Mouse (Mus musculus) cerebellum, adult 2 months (tissue): ENCODE data around the gene Gm14403. TPM values are rescaled to one million over a fixed set of nuclear protein-coding genes. Genes with fewer than 3 reads are reported as not detected.
"Not testable (repeated sequence)": the region's sequence is repeated elsewhere in the genome, so short reads cannot be mapped to it uniquely, and the experiment has no call there.

Experiments
- DNase-seq, 2 experiments: peaks; one replicate each; pipeline ENCODE4 v3.0.0; 2021
- H3K27ac ChIP-seq: fragments of 200-500 bp; 2 replicates; pipeline ENCODE4 v1.5.1; 2012; ENCODE audit warnings: low read length, control low read depth, inconsistent platforms; ENCODE audit not compliant: insufficient read depth
- H3K27me3 ChIP-seq: fragments of 200-500 bp; 2 replicates; pipeline ENCODE4 v1.6.1; 2012; ENCODE audit warnings: inconsistent platforms, mild to moderate bottlenecking, low read length, moderate library complexity; ENCODE audit not compliant: control insufficient read depth, insufficient read depth
- H3K4me1 ChIP-seq: fragments of 200-500 bp; 2 replicates; pipeline ENCODE4 v1.6.1; 2011; ENCODE audit warnings: low read length; ENCODE audit not compliant: control insufficient read depth, insufficient read depth
- H3K4me3 ChIP-seq: fragments of 200-500 bp; replicated peaks from 2 replicates; pipeline ENCODE3; 2011; ENCODE audit warnings: mild to moderate bottlenecking, low read depth, low read length, control low read depth; ENCODE audit not compliant: insufficient read depth
- CTCF ChIP-seq: fragments of 200-500 bp; IDR thresholded peaks from 2 replicates; pipeline ENCODE4 v1.5.1; 2011; ENCODE audit warnings: low read depth, mild to moderate bottlenecking, control low read depth, low read length, moderate library complexity, borderline replicate concordance; ENCODE audit not compliant: insufficient read depth
- POLR2A ChIP-seq: fragments of 200-500 bp; IDR thresholded peaks from 2 replicates; pipeline ENCODE4 v1.6.1; 2011; ENCODE audit warnings: low read length, control low read depth, borderline replicate concordance; ENCODE audit not compliant: insufficient read depth
- WGBS: fragments of 180-500 bp; shearing (Covaris S2); methylation state at CpG from one replicate; pipeline ENCODE4 v1.1.7; 2018; 5-methylcytosine and 5-hydroxymethylcytosine counted together
- polyA plus RNA-seq: library from polyadenylated mRNA; depleted of rRNA; stranded (reverse); fragments of >200 nt; gene quantifications from 2 replicates; pipeline ENCODE4 v1.2.3, GENCODE M21; 2012; rRNA removed

Gene Gm14403
- polyA plus RNA-seq, 1 experiment: 14.3 TPM

- not testable (repeated sequence) for DNase-seq, H3K27ac ChIP-seq, H3K4me1 ChIP-seq, H3K4me3 ChIP-seq, H3K27me3 ChIP-seq
- 83% methylated on average over 1 of the region's 1 CpGs for WGBS
These were observed 20.9 kb downstream of the Gm14403 start for GRCm38 (mm10) chr2:177518960-177519359.

- WGBS: 78% methylated on average over 8 of the region's 8 CpGs
- no peak overlapping the region for H3K27ac ChIP-seq
- no peak for DNase-seq
- no peaks in the 10 kb centered on the region for H3K4me1 ChIP-seq
- no peak overlapping the region for H3K4me3 ChIP-seq
- no peak for TF ChIP-seq CTCF
- TF ChIP-seq POLR2A: no peak
- H3K27me3 ChIP-seq: no peaks in the 10 kb centered on the region
These were observed 22.0 kb downstream of the Gm14403 start for GRCm38 (mm10) chr2:177520035-177520434.

GRCm38 (mm10) chr2:177523061-177523460 lies 25.0 kb downstream of the Gm14403 start:
- TF ChIP-seq POLR2A (no peak), CTCF (no peak)
- Histone ChIP-seq H3K27me3 (no peaks in the 10 kb centered on the region), H3K4me1 (no peaks in the 10 kb centered on the region), H3K4me3 (no peak overlapping the region), H3K27ac (no peak overlapping the region)
- DNase-seq: no peak
- 92% methylated on average over 20 of the region's 20 CpGs for WGBS

DNA sequence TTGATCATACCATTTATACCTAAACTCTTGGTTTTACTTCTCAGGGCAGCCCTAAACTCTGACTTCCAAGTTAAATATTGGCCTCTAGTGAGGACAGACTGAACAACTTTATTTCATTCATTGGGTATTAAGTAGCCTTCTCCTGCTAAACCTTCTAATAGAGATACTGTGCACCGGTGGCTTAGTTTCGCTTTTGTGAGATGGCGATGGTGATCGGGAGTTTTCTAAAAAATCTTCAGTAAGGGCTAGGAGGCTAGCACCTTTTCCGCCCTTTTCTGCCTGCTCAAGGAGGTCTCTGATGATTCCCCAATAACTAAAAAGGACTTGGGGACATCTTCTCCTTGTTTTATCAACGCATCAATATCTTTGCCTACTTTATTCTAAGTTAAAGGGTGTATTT lies 25.7 kb downstream of the Gm14403 start:
- H3K4me1 ChIP-seq, DNase-seq, H3K27ac ChIP-seq, H3K4me3 ChIP-seq, H3K27me3 ChIP-seq: not testable (repeated sequence)
- 88% methylated on average over 6 of the region's 6 CpGs for WGBS

- H3K4me3 ChIP-seq, DNase-seq, H3K27ac ChIP-seq, H3K4me1 ChIP-seq, H3K27me3 ChIP-seq: not testable (repeated sequence)
- 93% methylated on average over 16 of the region's 16 CpGs for WGBS
These were observed 26.2 kb downstream of the Gm14403 start for GRCm38 (mm10) chr2:177524171-177524570.

DNA sequence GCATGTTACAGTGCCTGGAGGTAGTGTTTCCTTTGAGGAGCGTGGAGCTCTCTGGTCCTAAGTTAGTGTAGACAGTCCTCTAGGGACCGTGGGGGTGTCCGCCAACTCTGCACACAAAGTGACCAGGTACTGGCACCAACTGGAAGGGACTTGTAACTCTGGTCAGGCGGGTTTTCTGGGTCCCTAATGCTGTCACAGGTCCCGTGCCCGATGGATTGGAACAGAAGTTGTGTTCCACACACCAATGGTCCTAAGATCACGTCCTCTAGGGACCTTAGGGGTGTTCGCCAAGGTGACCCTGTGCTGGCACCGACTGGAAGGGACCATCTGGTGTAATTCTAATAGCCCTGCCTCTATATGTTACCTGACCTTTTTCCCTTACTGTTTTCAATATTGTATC lies 37.9 kb downstream of the Gm14403 start:
- Histone ChIP-seq H3K27ac (no peak overlapping the region), H3K27me3 (no peaks in the 10 kb centered on the region), H3K4me3 (no peak overlapping the region), H3K4me1 (no peaks in the 10 kb centered on the region)
- TF ChIP-seq CTCF (no peak), POLR2A (no peak)
- DNase-seq: no peak
- WGBS: 74% methylated on average over 9 of the region's 9 CpGs

DNA sequence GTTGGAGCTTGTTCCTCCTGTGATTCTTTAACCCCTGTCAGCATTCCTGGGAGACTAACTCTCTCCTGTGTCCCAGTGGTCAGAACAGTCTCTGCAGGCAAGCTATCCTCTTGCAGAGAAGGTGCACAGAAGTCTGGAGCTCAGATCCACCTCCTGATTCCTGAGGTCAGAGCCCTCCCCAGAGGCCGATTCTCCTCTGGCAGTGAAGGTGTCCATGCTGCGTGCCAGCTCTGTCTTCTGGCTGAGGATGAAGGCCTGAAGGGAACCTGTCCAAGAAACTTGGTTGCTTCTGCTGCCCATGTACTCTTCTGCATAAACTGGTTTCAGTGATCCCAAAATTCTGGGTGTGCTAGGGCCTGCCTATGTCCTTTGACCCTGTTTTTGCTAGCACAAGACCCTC lies 39.1 kb downstream of the Gm14403 start:
- DNase-seq, H3K4me3 ChIP-seq, H3K27ac ChIP-seq, H3K4me1 ChIP-seq, H3K27me3 ChIP-seq: not testable (repeated sequence)
- WGBS: 84% methylated on average over 2 of the region's 2 CpGs

- not testable (repeated sequence) for H3K27me3 ChIP-seq, H3K27ac ChIP-seq, H3K4me1 ChIP-seq, H3K4me3 ChIP-seq, DNase-seq
- WGBS: 78% methylated on average over 5 of the region's 5 CpGs
These were observed 39.7 kb downstream of the Gm14403 start for GRCm38 (mm10) chr2:177537717-177538116.

DNA sequence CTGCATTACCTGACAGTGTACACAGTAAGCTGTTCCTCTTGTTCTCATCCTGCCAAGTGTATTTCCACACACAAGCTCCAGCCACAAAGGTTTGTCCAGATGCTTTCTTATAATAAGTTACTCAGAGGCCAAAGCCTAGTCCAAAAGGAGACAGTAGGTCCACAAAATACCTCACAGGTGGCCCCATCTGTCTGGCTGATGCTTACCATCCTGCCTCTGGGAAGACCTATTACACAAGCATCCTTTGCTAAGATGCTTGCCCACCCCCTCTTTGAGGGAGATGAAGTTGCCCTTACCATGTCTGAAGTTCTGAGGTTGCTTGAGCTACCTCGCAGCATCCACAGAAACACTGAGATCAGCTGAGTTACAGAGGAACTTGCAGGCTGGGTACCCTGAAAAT lies 57.2 kb downstream of the Gm14403 start:
- WGBS: no CpG with 5 or more reads among the region's 1 CpGs
- H3K4me3 ChIP-seq, H3K4me1 ChIP-seq: not testable (repeated sequence)

More for the DNA sequence above, 57.2 kb downstream of the Gm14403 start:
- DNase-seq, H3K27me3 ChIP-seq, H3K27ac ChIP-seq: not testable (repeated sequence)

Other genes with a start within 250 kb of the Gm14403 start
- 0.20 TPM in 1 of 2 replicates, not detected in the other for gene Gm14409, start 231.2 kb upstream of the Gm14403 start, polyA plus RNA-seq
- gene Gm14412, start 173.9 kb upstream of the Gm14403 start, polyA plus RNA-seq: 2.2 and 2.5 TPM in 2 replicates
- gene Gm14418, start 99.9 kb upstream of the Gm14403 start, polyA plus RNA-seq: 13.3 and 13.8 TPM in 2 replicates
- 24.7 and 29.0 TPM in 2 replicates for gene Zfp970, start 33.5 kb upstream of the Gm14403 start, polyA plus RNA-seq
- 0.18 TPM in 1 of 2 replicates, not detected in the other for gene Gm14406, start 80.0 kb downstream of the Gm14403 start, polyA plus RNA-seq